Mouse (Mus musculus) right cerebral cortex, postnatal 10 days (tissue): ENCODE results near the gene Emc10.

Experiments
- DNase-seq, 2 experiments: peaks; one replicate each; pipeline ENCODE4 v3.0.0; 2021; ENCODE audit warnings: low spot score in 2 of 2

Gene Emc10

DNA sequence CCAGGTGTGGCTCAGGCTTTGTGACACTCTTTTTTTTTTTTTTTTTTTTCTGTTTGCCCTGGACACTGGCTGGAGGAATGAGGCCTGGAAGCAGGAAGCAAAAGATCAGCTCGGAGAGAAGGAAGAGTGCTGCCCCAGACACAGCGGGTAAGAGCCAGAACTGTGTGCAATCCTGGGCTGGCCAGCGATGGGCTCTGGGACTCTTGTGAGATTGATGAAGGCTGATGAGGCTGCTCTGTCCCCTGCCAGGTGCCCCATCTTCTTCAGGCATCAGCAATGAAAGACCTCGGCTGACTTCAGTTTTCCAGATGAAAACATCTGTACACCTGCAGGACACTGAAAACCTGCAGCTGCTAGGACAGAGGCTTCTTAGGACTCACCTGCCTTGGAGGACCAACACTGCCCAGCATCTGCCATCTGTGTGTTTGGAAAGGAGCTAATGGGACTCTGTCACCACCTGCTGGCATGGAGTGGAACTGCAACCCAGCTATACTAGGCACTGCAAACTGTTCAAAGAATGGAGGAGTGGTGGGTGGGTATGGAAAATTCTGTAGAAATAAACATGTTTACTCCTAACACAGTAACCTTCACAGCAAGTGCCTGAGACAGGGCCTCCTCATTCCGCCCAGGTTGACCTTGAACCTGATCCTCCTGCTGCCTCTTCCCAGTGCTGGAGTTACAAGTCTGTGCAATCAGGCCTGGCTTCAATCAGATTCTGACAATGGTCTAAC, 11.3 kb downstream of the Emc10 start:
- peak; percentile 83 to 90 for DNase-seq

GRCm38 (mm10) chr7:44484109-44484508, 12.2 kb downstream of the Emc10 start:
- no peak for DNase-seq

GRCm38 (mm10) chr7:44482836-44483435, 13.4 kb downstream of the Emc10 start:
- no peak for DNase-seq

DNA sequence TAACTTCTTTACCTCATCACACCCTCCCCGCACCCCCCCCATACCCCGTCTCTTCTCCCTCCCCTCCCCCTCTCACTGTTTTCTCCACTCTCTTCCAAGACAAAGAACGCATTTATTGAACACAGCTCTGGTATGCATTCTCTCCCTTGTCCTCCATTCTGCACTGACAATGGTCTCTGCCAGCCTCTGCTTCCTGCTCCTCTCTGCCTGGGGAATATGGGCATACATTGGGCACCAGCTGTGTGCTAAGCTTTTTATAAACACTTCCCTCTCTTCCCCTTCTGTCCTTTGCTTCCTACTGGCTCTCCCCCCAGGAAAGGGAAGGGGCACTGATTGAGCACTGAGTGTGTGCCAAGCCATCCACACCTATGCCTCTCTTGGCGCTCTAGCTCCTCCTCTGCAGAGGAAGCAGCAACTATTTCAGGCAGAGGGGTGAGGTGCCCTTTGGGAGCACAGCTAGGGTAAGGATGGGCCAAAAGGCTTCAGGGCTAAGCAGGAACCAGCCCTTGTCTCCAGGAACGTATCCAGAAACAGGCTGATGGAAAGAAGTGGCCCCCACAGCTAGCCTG, 21.2 kb downstream of the Emc10 start:
- peak; percentile 27 to 47 for DNase-seq

DNA sequence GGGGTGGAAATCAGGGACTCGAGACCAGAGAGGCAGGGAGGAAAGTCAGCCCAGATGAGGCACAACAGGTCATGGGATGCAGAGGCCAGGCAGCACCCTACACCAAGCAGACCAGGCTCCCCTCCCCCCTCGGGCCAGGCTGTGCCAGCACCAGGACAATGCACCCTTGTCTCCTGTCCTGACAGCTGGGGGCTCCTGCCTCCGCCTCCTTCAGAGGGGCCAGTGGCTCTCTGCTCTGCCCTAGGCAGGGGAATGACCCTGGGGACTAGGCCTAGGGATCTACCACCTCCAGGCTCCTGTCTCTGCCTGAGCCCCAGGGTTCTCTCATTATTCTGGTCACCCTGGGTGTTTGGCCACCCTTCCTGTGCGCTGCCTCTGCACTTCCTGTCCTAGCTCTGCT, 21.9 kb downstream of the Emc10 start:
- peak; percentile 82 to 85 for DNase-seq

GRCm38 (mm10) chr7:44472961-44473646, 23.2 kb downstream of the Emc10 start:
- DNase-seq: peak; percentile 21 to 26

- DNase-seq: no peak
These were observed 23.8 kb downstream of the Emc10 start for GRCm38 (mm10) chr7:44472558-44472885.

DNA sequence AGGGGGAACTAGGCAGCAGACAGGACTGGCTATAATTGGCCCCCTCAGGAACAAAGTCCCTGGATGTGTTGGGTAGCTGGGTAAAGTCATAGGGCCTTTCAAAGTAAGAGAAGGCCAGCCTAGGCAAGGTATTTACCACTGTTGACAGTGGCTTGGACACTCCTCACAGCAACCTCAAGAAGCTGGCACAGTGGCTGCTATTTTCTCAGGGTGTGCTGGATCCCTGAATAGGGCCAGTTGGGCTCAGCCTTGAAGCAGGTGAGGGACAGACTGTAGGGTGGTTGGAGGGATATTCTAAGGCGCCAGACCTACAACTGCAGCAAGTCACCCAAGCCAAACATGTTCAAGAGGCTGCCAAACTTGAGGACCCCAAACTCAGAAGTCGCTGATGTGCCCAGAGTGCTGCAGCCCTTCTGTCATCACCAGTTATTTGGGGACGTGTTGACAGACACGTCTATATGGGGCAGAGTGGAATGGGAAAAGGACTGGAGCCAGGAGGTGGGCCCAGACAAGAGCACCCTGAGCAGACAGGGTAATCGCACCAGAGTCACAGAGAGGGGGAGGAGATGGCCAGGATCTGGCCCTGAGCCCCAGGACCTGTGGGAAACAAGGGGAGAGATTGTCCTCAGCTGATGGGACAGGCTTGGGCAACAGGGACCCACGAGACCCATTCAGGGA, 24.3 kb downstream of the Emc10 start:
- DNase-seq: peak; percentile 34 to 49

- DNase-seq: peak; percentile 35 to 47
These were observed 25.4 kb downstream of the Emc10 start for GRCm38 (mm10) chr7:44470696-44471612.

- peak; percentile 25 to 28 for DNase-seq
These were observed 26.4 kb downstream of the Emc10 start for GRCm38 (mm10) chr7:44469677-44470675.

DNA sequence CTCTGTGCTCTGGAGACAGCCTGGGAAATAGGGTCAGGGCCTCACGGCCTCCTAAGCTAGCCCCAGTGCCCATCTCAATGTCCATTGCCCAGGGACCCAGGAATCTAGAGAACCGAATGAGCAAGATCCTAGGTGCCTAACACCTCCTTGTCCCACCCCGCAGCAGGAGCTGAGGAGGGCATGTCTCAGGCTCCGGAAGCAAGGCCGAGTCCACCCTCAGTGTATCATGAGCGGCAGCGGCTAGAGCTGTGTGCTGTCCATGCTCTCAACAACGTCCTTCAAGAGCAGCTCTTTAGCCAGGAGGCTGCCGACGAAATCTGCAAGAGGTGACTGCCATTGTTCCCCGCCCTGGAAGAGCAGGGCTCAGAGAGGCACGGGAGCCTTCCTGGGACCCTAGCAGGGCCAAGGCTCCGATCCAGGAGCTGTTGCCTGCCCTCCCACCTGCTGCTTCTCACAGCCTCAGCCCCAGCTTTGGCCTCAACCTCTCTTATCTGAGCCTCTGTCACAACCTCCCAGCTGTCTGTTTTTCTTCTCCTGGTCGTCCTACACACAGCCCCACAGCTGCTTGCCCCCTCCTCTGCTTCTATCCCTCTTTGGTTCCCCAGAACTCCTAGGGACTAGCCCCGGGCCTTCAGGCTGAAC, 27.6 kb downstream of the Emc10 start:
- peak; percentile 44 to 54 for DNase-seq

DNA sequence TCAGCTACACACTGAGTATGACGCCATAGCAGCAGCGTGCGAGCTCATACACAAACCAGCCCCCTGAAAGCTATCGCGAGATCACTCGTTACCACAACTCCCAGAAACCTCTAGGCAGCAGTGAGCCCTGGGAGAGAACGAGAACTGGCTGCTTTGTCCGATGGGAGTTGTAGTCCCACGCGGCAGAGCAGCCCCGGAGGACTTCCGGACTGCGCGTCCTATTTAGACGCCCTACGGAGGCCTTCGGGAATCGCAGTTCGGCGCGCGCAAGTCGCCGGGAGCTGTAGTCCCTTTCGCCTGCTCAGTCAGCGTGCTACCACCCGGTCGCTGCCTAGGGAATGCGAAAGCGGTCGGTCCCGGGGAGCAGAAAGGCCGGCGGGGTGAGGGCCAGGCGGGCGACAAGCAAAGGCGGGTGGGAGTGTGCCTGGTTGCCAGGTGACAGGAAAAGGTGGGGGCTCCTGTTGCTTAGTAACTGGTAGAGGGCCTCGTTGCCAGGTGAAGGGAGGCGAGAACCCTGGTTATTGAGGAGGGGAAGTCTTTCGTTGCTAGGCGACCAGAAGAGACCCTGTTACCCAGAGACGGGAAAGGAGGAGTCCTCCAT, 28.4 kb downstream of the Emc10 start, which contains the start of gene Josd2:
Gene Josd2, plus strand, starts transcription at position 170 of the 601 bp plus-strand sequence.
- DNase-seq: peak; percentile 98 to 99

DNA sequence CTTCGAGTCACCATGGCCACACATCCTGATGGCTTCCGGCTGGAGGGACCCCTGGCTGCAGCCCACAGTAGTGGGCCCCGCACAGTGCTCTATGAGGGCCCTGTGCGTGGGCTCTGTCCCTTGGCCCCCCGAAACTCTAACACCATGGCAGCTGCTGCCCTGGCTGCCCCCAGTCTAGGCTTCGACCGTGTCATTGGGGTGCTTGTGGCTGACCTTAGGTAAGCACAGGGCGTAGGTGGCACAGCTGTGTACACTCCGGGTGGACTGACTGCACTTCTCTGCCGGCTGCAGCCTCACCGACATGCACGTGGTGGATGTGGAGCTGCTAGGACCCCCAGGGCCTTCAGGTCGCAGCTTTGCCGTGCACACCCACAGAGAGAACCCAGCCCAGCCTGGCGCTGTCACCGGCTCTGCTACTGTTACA, 29.4 kb downstream of the Emc10 start:
- DNase-seq: peak; percentile 62 to 73

DNA sequence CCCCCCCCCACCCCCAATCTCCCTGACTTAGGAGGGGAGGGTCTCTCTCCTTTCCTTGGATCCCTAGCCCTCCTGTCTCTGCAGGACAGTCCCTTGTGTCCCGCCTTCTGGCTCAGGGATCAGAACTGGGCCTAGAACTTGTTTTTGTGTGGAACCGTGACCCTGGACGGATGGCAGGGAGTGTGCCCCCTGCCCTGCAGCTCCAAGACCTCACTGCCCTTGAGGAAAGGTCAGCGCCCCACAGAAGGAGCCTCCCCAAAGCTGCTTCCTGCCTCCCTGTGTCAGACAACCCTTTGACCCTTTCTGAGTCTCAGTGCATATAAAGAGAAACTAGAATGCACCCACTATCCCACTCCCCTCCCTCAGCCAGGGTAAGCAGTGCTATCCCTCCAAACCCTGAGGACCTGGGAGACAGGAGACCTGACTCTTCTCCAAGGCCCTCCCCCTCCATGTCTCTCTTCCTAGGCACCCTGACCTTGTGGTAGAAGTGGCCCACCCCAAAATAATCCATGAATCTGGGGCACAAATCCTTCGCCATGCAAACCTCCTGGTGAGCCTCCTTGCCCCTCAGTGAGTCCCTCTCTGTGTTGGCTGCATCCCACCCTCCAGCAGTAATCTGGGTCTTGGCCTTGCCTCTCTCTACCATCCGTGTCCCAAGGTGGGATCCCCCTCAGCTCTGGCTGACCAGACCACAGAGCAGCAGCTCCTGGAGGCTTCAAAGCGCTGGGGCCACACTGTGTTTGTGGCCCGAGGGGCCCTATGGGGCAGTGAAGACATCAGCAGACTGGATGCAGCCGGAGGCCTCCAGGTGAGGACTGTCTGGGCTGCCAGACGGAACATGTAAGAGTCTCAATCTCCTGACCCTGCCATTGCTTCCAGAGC, 30.1 kb downstream of the Emc10 start:
- DNase-seq: peak; percentile 55 to 65

DNA sequence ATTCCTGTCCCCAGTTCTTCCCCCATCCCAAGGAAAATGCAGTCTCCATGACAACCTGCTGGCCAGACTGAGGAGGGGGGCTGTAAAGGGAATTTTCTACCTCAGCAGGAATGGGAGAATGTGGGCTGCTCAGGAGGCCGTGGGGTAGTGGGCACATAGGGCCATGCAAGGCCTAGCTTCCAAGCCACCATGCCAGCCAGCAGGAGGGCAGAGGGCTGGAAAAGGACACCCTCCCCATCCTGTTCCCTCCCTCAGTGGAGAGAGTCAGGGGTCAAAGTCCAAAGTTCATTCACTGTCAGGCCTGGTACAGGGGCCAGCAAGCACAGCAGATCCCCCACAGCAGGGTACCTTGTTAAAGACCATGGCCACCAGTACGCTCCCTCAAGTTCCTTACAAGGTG, 31.2 kb downstream of the Emc10 start, which contains the start of gene Aspdh:
Gene Aspdh, plus strand, starts transcription at position 281 of the 400 bp plus-strand sequence.
- DNase-seq: peak; percentile 47 to 56

GRCm38 (mm10) chr7:44464511-44464910, 31.8 kb downstream of the Emc10 start:
- peak; percentile 91 to 94 for DNase-seq

- DNase-seq: peak; percentile 31 to 48
These were observed 32.6 kb downstream of the Emc10 start for GRCm38 (mm10) chr7:44463556-44464225.
